Mouse (Mus musculus): ENCODE data around the gene Smurf2.

DNA sequence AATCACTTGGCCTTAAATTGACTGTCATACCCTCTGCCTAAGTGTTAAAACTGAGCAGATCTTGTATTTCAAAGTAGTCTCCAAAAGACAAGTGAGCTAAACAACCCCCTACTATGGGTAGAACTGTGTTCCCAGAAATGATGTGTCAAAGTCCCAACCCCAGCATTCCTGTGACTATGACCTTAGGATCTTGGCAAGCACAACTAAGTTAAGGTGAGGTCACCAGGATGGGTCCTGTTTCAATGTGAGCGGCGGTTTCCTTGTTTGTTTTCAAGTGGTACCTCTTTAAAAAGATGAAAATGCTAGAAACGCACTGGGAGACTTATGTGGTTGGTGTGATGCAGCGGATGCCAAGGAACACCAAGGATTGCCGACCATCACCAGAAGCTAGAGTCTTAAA, 7.4 kb upstream of the Smurf2 start:
- TF ChIP-seq CTCF (conservative IDR thresholded peaks at IDR 0.05; ENCODE audit: insufficient read depth, insufficient read length, low read depth, low read length) (no peak), POLR2A (IDR thresholded peaks at IDR 0.05; ENCODE audit: low read depth, low read length) (no peak)
